Mouse (Mus musculus): Measurements from ENCODE around the gene Hesx1.

The Hesx1 gene

GRCm38 (mm10) chr14:27038783-27039182 is 44.6 kb downstream of the Hesx1 start, which contains the start of gene Il17rd:
TSS of gene Il17rd (plus strand) at chr14:27038941.
- peak; percentile 80 for DNase-seq (ENCODE audit: low read depth, low spot score)
- H3K27me3 ChIP-seq (ENCODE audit: control insufficient read depth, insufficient read depth, low read length, poor library complexity, severe bottlenecking), result no peaks in the 10 kb centered on the region
- H3K36me3 ChIP-seq (ENCODE audit: control insufficient read depth, insufficient read depth, low read length, poor library complexity, severe bottlenecking), result no peaks in the 10 kb centered on the region

- H3K36me3 ChIP-seq (ENCODE audit: control insufficient read depth, insufficient read depth, low read length, poor library complexity, severe bottlenecking), result no peaks in the 10 kb centered on the region
- peak; percentile 16 for DNase-seq (ENCODE audit: low read depth, low spot score)
- H3K27me3 ChIP-seq (ENCODE audit: control insufficient read depth, insufficient read depth, low read length, poor library complexity, severe bottlenecking), result no peaks in the 10 kb centered on the region
Observed at GRCm38 (mm10) chr14:27039281-27040248, 45.3 kb downstream of the Hesx1 start.

GRCm38 (mm10) chr14:27040451-27040850 is 46.2 kb downstream of the Hesx1 start:
- no peak for DNase-seq (ENCODE audit: low read depth, low spot score)
- no peaks in the 10 kb centered on the region for H3K36me3 ChIP-seq (ENCODE audit: control insufficient read depth, insufficient read depth, low read length, poor library complexity, severe bottlenecking)
- H3K27me3 ChIP-seq (ENCODE audit: control insufficient read depth, insufficient read depth, low read length, poor library complexity, severe bottlenecking), result no peaks in the 10 kb centered on the region

- no peaks in the 10 kb centered on the region for H3K27me3 ChIP-seq (ENCODE audit: control insufficient read depth, insufficient read depth, low read length, poor library complexity, severe bottlenecking)
- no peaks in the 10 kb centered on the region for H3K36me3 ChIP-seq (ENCODE audit: control insufficient read depth, insufficient read depth, low read length, poor library complexity, severe bottlenecking)
- DNase-seq (ENCODE audit: low read depth, low spot score), result peak; percentile 56
Observed at GRCm38 (mm10) chr14:27042280-27042983, 48.2 kb downstream of the Hesx1 start.

GRCm38 (mm10) chr14:27043416-27043815 is 49.2 kb downstream of the Hesx1 start:
- H3K27me3 ChIP-seq (ENCODE audit: control insufficient read depth, insufficient read depth, low read length, poor library complexity, severe bottlenecking), result no peaks in the 10 kb centered on the region
- no peak for DNase-seq (ENCODE audit: low read depth, low spot score)
- H3K36me3 ChIP-seq (ENCODE audit: control insufficient read depth, insufficient read depth, low read length, poor library complexity, severe bottlenecking), result no peaks in the 10 kb centered on the region

- Histone ChIP-seq H3K36me3 (ENCODE audit: control insufficient read depth, insufficient read depth, low read length, poor library complexity, severe bottlenecking) (no peaks in the 10 kb centered on the region), H3K27me3 (ENCODE audit: control insufficient read depth, insufficient read depth, low read length, poor library complexity, severe bottlenecking) (no peaks in the 10 kb centered on the region)
- DNase-seq (ENCODE audit: low read depth, low spot score), result no peak
Observed at GRCm38 (mm10) chr14:27044221-27044966, 50.2 kb downstream of the Hesx1 start.

GRCm38 (mm10) chr14:27044967-27045361 is 50.7 kb downstream of the Hesx1 start:
- peak; percentile 54 for DNase-seq (ENCODE audit: low read depth, low spot score)
- no peaks in the 10 kb centered on the region for H3K36me3 ChIP-seq (ENCODE audit: control insufficient read depth, insufficient read depth, low read length, poor library complexity, severe bottlenecking)
- H3K27me3 ChIP-seq (ENCODE audit: control insufficient read depth, insufficient read depth, low read length, poor library complexity, severe bottlenecking), result no peaks in the 10 kb centered on the region

- DNase-seq (ENCODE audit: low read depth, low spot score), result no peak
- H3K27me3 ChIP-seq (ENCODE audit: control insufficient read depth, insufficient read depth, low read length, poor library complexity, severe bottlenecking), result no peaks in the 10 kb centered on the region
- no peaks in the 10 kb centered on the region for H3K36me3 ChIP-seq (ENCODE audit: control insufficient read depth, insufficient read depth, low read length, poor library complexity, severe bottlenecking)
Observed at GRCm38 (mm10) chr14:27048231-27048956, 54.2 kb downstream of the Hesx1 start.

GRCm38 (mm10) chr14:27050043-27050442 is 55.8 kb downstream of the Hesx1 start:
- Histone ChIP-seq H3K27me3 (ENCODE audit: control insufficient read depth, insufficient read depth, low read length, poor library complexity, severe bottlenecking) (no peaks in the 10 kb centered on the region), H3K36me3 (ENCODE audit: control insufficient read depth, insufficient read depth, low read length, poor library complexity, severe bottlenecking) (no peaks in the 10 kb centered on the region)
- no peak for DNase-seq (ENCODE audit: low read depth, low spot score)

- DNase-seq (ENCODE audit: low read depth, low spot score), result no peak
- H3K36me3 ChIP-seq (ENCODE audit: control insufficient read depth, insufficient read depth, low read length, poor library complexity, severe bottlenecking), result no peaks in the 10 kb centered on the region
- no peaks in the 10 kb centered on the region for H3K27me3 ChIP-seq (ENCODE audit: control insufficient read depth, insufficient read depth, low read length, poor library complexity, severe bottlenecking)
Observed at GRCm38 (mm10) chr14:27050560-27051510, 56.6 kb downstream of the Hesx1 start.

GRCm38 (mm10) chr14:27051511-27051895 is 57.3 kb downstream of the Hesx1 start:
- Histone ChIP-seq H3K36me3 (ENCODE audit: control insufficient read depth, insufficient read depth, low read length, poor library complexity, severe bottlenecking) (no peaks in the 10 kb centered on the region), H3K27me3 (ENCODE audit: control insufficient read depth, insufficient read depth, low read length, poor library complexity, severe bottlenecking) (no peaks in the 10 kb centered on the region)
- no peak for DNase-seq (ENCODE audit: low read depth, low spot score)
